Mouse (Mus musculus): ENCODE data around the gene Calr4. TPM values are rescaled to one million over a fixed set of nuclear protein-coding genes. Genes with fewer than 3 reads are reported as not detected.
A peak's percentile ranks its signal among the peaks of the same experiment; 100 is the strongest.

Calr4 gene
- polyA plus RNA-seq, 1 experiment from 2014 or later, result 0.38 TPM

DNA sequence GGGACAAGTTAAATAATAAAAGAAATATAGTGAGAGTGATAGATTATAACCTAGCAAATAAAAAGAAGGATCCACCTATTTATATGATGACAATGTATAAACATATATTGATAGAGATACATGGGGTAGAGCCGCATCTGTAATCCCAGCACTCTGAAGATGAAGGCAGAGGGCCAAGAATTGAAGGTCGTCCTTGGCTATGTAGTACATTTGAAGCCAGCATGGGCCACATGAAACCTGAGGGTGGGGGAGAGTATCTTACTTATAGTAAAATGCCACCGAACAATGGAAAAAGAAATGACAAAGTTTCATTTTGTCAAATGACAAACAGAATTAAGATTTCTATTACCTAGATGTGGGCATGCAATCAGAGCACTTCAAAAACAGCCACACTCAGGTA, 31.8 kb downstream of the Calr4 start:
- Histone ChIP-seq H3K4me3 (no peak overlapping the region), H3K27ac (replicated peaks) (no peak overlapping the region), H3K9me3 (no peaks in the 10 kb centered on the region), H3K36me3 (no peaks in the 10 kb centered on the region), H3K9ac (replicated peaks) (no peak overlapping the region), H3K4me1 (no peaks in the 10 kb centered on the region), H3K27me3 (no peaks in the 10 kb centered on the region), H3K4me2 (replicated peaks) (no peak overlapping the region)
- ATAC-seq (replicated peaks), result no peak
- WGBS, result 90% methylated on average over 3 of the region's 3 CpGs

DNA sequence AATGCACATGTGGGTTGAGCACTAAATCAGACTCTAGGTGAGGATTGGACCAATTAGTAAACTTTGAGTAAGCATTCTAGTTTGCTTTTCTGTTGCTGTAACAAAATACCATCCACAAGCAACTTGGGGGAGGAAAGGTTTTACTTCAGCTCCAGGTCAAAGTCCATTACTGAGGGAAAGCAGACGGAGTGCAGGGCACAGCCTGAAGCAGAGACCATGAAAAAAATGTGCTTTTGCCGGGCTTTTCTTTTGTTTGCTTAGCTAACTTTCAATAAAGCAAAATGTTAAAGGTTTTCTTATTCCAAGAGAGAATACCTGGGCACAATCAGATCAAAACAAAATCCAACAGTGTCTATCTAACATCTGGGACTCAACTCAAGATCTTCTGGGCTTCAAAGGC, 32.5 kb downstream of the Calr4 start:
- Histone ChIP-seq H3K27ac (replicated peaks) (no peak overlapping the region), H3K4me1 (no peaks in the 10 kb centered on the region), H3K4me2 (replicated peaks) (no peak overlapping the region), H3K27me3 (no peaks in the 10 kb centered on the region), H3K36me3 (no peaks in the 10 kb centered on the region), H3K4me3 (no peak overlapping the region), H3K9ac (replicated peaks) (no peak overlapping the region), H3K9me3 (no peaks in the 10 kb centered on the region)
- WGBS, result 70% methylated on average over 2 of the region's 2 CpGs
- no peak for ATAC-seq (replicated peaks)

DNA sequence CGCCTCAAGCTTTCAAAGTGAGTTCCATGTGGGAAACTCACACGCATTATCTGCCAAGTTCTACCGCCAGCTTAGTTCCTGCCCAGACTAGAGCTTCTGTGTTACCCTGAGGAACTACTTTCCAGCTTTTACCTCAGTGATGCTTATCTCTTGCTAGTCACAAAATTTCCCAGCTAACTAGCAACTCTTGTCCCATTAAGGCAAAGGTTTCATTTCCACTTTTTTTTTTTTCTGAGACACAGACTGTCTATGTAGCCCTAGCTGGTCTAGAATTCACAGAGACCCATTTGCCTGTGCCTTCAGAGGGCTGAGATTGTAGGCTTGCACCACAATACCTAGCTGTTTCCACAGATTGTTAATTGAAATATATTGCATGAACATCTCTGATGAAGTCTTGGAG, 33.2 kb downstream of the Calr4 start:
- Histone ChIP-seq H3K9me3 (no peaks in the 10 kb centered on the region), H3K4me2 (replicated peaks) (no peak overlapping the region), H3K4me3 (no peak overlapping the region), H3K9ac (replicated peaks) (no peak overlapping the region), H3K27me3 (no peaks in the 10 kb centered on the region), H3K27ac (replicated peaks) (no peak overlapping the region), H3K4me1 (no peaks in the 10 kb centered on the region), H3K36me3 (no peaks in the 10 kb centered on the region)
- ATAC-seq (replicated peaks), result no peak
- 87% methylated on average over 3 of the region's 3 CpGs for WGBS

DNA sequence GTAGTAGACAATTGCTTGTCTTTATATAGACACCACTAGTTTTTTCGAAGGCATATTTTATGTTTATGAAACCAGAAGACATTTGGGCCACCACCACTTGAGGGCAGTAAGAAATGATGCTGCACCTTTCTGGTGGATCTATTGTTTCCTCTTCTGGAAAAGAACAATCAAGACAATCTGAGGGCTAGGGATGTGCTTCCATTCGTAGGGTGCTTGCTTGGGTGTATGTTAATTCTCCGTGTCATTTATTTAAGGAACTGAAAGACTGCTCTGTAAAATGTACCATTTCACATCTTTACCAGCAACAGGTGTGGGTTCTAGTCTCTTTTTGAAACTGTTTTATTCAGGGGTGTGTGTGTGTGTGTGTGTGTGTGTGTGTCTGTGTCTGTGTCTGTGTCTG, 34.6 kb downstream of the Calr4 start:
- 81% methylated on average over 3 of the region's 3 CpGs for WGBS
- no peaks in the 10 kb centered on the region for H3K36me3 ChIP-seq
- H3K27ac ChIP-seq (replicated peaks), result no peak overlapping the region
- no peak overlapping the region for H3K4me3 ChIP-seq
- H3K4me2 ChIP-seq (replicated peaks), result no peak overlapping the region
- ATAC-seq (replicated peaks), result no peak
- no peaks in the 10 kb centered on the region for H3K4me1 ChIP-seq
- H3K9ac ChIP-seq (replicated peaks), result no peak overlapping the region
- no peaks in the 10 kb centered on the region for H3K27me3 ChIP-seq
- H3K9me3 ChIP-seq, result no peaks in the 10 kb centered on the region

DNA sequence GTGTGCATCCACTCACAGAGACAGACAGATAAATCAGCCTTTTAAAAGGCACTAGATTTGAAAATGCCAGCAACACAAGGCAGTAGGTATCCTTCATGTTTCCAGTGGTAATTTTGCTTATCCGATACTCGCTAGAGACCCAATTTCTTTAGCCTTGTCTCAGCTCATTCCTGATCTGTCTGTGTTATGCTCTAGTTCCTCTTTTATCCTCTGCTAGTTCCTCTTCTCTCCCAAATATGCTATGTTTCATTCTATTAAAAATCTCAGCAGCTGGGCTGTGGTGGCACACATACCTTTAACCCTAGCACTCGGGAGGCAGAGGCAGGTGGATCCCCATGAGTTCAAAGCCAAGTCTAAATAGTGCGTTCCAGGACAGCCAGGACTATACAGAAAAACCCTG, 37.5 kb downstream of the Calr4 start:
- Histone ChIP-seq H3K4me3 (no peak overlapping the region), H3K27me3 (no peaks in the 10 kb centered on the region), H3K4me2 (replicated peaks) (no peak overlapping the region), H3K9ac (replicated peaks) (no peak overlapping the region), H3K9me3 (no peaks in the 10 kb centered on the region), H3K27ac (replicated peaks) (no peak overlapping the region), H3K36me3 (no peaks in the 10 kb centered on the region), H3K4me1 (no peaks in the 10 kb centered on the region)
- no peak for ATAC-seq (replicated peaks)
- WGBS, result 94% methylated on average over 4 of the region's 4 CpGs

DNA sequence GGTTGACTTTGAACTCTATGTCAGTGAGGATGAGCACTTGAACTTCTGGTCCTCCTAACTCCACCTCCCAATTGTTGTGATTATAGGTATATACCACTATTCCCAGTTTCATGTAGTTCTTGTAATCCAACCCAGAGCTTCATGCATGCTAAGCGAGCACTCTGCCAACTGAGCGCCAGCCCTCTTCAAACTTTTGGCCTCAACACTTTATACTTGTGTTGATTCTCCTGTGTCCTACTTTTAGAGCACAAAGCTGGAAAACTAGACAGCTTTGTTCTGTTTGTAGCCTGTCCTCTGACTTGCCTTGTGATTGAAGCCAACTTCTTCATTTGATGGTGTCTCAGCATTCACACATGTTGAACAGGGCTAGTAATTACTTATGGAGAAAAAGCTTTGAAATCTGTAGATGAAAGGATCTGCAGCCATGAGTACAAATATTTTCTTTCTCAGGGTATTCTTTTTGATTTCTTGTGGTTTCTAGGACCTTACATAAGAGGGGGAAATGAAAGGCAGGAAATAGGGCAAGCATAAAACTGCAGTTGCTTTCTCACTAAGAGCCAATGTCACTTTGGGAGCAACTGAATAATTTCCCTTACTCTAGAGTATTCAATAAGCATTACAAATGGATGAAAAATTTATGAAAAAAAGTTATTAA, 39.4 kb downstream of the Calr4 start:
- no peak overlapping the region for H3K9ac ChIP-seq (replicated peaks)
- WGBS, result 86% methylated on average over 2 of the region's 2 CpGs
- no peak overlapping the region for H3K4me2 ChIP-seq (replicated peaks)
- H3K4me1 ChIP-seq, result no peaks in the 10 kb centered on the region
- no peak for ATAC-seq (replicated peaks)
- no peaks in the 10 kb centered on the region for H3K36me3 ChIP-seq
- no peak overlapping the region for H3K4me3 ChIP-seq
- no peaks in the 10 kb centered on the region for H3K27me3 ChIP-seq
- no peaks in the 10 kb centered on the region for H3K9me3 ChIP-seq
- no peak overlapping the region for H3K27ac ChIP-seq (replicated peaks)

DNA sequence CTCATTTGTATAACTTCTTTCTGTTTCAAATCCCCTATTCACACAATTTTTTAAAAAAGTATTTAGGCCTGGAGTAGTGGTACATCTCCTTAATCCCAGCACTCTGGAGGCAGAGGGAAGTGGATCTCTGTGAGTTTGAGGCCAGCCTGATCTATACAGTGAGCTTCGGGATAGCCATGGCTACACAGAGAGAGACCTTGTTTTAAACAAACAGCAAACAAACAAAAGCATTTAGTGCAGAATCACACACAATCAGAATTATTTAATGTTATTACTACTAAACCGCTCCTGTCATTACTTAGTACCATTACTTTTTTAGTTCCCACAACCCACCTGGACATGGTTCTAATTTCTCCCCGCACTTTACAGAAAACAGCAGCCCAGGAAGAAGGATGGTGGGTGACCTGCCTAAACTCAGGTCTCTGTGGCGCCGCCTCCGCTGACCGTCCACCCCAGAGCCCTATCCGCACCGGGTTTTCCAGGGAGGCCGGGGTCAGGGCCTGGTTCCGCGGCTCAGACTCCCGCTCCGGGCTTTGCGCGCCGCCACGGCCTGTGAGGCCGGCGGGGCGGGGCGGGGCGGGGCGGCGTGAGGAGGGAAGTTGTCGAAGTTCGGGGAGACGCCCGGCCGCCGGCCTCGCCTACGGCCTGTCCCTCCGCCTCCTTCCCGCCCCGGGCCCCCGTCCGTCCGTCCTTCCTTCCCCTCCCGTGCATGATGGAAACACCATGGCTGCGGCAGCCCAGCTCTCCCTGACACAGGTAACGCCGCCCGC, 45.6 kb downstream of the Calr4 start, which contains the start of gene Eps15:
Gene Eps15 (plus strand): TSS at position 580 of the 770 bp plus-strand sequence.
- H3K4me3 ChIP-seq, result peak within 1 kb of the TSS; percentile 90
- H3K27ac ChIP-seq (replicated peaks), result peak within 1 kb of the TSS; percentile 38; the same call in 1 of the 2 replicates
- peaks cover 7% of the 10 kb centered on the region; the same call in 1 of the 2 replicates for H3K4me1 ChIP-seq
- no peaks in the 10 kb centered on the region for H3K36me3 ChIP-seq
- no peaks in the 10 kb centered on the region for H3K9me3 ChIP-seq
- H3K4me2 ChIP-seq (replicated peaks), result peak within 1 kb of the TSS; percentile 88
- peak within 1 kb of the TSS; percentile 68 for H3K9ac ChIP-seq (replicated peaks)
- 3% methylated on average over 44 of the region's 44 CpGs for WGBS
- ATAC-seq (replicated peaks), result peak; percentile 95
- no peaks in the 10 kb centered on the region for H3K27me3 ChIP-seq

DNA sequence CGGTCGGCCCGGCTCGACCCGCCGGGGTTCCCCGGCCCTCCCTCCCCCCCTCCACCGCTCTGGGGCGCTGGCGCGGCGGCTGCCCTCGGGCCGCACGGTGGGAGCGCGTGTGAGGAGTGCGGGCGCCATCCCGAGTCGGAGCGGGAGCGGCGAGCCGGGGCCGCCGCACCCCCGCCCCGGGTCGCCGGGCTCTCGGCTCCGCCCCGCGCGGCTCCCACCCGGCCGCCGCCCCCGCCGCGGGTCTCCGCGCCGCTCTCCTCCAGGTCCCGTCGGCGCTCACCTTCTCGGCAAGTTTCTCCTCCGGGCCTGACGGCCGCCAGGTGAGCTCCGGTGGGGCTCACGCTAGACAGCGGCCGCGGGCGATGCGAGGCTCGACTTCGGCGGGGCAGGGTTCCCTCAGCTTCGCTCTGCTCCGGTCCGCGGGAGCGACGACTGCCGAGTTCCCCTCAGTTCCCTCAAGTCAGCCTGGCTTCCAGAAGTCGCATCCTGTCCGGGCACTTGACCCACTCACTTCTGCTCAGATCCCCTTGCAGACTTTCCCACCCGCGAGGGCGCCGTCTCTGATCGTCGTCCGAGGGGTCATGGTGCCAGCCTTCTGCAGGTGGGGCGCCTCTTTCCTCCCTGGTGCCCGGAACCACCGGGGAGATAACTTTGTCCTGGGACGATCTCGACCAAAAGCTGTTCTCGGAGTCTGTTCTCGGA, 46.3 kb downstream of the Calr4 start:
- Histone ChIP-seq H3K36me3 (no peaks in the 10 kb centered on the region), H3K27me3 (no peaks in the 10 kb centered on the region), H3K4me2 (replicated peaks) (peak overlapping the region; percentile 88), H3K4me3 (peak overlapping the region; percentile 90), H3K27ac (replicated peaks) (peak overlapping the region; percentile 38; the same call in 1 of the 2 replicates), H3K9me3 (no peaks in the 10 kb centered on the region), H3K9ac (replicated peaks) (peak overlapping the region; percentile 68), H3K4me1 (peaks cover 7% of the 10 kb centered on the region; the same call in 1 of the 2 replicates)
- ATAC-seq (replicated peaks), result peak; percentile 89
- under 1% methylated on average over 77 of the region's 85 CpGs for WGBS

DNA sequence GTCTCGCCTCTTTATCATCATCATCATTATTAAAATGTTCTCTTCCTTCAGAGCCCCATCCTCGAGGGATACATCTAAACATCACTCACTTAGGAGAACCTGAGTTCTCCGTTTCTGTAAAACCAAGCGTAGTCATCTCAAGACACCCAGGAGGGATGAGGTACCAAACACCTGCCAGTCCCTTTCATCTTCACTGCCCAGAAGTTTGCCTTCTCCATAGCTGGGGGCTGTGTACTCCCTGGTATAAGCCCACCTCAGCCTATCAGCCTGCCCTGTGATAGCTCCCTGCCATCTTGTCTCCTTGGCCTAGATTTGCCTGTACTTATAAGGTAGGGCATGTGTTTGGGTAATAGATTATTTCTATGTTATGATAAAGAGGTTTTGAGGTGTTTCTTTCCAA, 46.9 kb downstream of the Calr4 start:
- H3K36me3 ChIP-seq, result no peaks in the 10 kb centered on the region
- H3K27me3 ChIP-seq, result no peaks in the 10 kb centered on the region
- H3K4me3 ChIP-seq, result peak overlapping the region; percentile 90
- peak overlapping the region; percentile 88 for H3K4me2 ChIP-seq (replicated peaks)
- no peaks in the 10 kb centered on the region for H3K9me3 ChIP-seq
- ATAC-seq (replicated peaks), result no peak
- peak overlapping the region; percentile 68 for H3K9ac ChIP-seq (replicated peaks)
- WGBS, result 5% methylated on average over 4 of the region's 4 CpGs
- H3K4me1 ChIP-seq, result peaks cover 7% of the 10 kb centered on the region; the same call in 1 of the 2 replicates
- no peak overlapping the region for H3K27ac ChIP-seq (replicated peaks)

DNA sequence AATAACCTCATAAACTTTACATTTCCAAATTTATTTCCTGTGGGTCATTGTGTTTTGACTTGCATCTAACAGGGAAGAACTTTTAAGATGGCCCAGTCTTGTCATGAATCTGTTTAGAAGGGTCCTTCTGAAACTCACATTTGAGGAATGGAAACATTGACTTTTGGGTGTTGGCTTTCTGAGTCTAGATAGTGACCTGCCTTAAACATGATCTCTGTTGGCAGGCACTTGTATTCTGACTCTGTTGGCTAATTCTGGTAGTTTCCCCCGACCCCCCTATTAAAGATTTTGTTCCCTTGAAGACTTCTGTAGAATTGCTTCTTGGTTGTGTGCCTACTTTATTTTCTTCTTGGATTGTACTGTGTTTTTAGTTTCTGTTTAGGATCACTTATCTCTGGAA, 47.7 kb downstream of the Calr4 start:
- H3K4me2 ChIP-seq (replicated peaks), result no peak overlapping the region
- no peaks in the 10 kb centered on the region for H3K9me3 ChIP-seq
- ATAC-seq (replicated peaks), result no peak
- H3K4me3 ChIP-seq, result no peak overlapping the region
- H3K36me3 ChIP-seq, result no peaks in the 10 kb centered on the region
- H3K4me1 ChIP-seq, result peaks cover 7% of the 10 kb centered on the region; the same call in 1 of the 2 replicates
- no peak overlapping the region for H3K9ac ChIP-seq (replicated peaks)
- 70% methylated on average over 1 of the region's 1 CpGs for WGBS
- no peak overlapping the region for H3K27ac ChIP-seq (replicated peaks)
- no peaks in the 10 kb centered on the region for H3K27me3 ChIP-seq

DNA sequence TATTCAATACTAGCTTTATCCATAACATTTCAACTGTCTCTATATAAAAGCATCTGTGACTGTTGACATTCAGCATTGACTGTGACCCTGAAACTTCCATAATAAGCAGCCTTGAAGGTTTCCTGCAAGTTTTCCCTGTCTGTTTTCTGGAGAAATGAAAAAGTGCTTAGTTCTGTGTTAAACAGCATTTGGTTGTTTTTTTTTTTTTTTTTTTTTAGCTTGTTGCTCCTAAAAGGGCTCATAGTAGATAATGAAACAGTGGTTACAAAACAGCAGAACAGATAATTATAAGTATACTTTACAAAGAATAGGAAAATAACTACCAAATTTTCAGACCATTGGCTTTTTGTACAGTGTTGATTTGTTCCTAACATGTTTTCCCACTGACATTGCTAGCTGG, 60.3 kb downstream of the Calr4 start:
- H3K4me2 ChIP-seq (replicated peaks), result no peak overlapping the region
- no peak overlapping the region for H3K9ac ChIP-seq (replicated peaks)
- H3K4me3 ChIP-seq, result no peak overlapping the region
- ATAC-seq (replicated peaks), result no peak
- no peaks in the 10 kb centered on the region for H3K27me3 ChIP-seq
- no peaks in the 10 kb centered on the region for H3K36me3 ChIP-seq
- H3K4me1 ChIP-seq, result no peaks in the 10 kb centered on the region
- no peaks in the 10 kb centered on the region for H3K9me3 ChIP-seq
- H3K27ac ChIP-seq (replicated peaks), result no peak overlapping the region

DNA sequence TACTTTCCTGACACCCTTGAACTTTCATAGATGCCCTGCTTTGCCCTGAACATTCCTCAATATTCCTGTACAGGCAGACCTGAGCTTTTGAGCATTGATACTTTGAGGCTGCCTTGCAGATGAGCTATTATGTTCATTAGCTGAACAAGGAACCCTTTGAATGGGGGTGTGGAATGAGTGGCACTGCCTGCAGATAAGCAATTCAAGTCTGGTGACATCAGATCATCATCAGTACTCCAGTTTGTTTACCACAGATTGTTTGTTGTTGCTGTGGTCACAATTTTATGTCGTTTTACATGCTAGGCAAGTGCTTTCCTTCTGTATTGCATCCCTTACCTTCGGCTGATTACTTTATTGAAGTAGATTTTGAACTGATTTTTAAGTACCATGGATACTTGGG, 62.2 kb downstream of the Calr4 start:
- Histone ChIP-seq H3K4me1 (no peaks in the 10 kb centered on the region), H3K36me3 (no peaks in the 10 kb centered on the region), H3K9ac (replicated peaks) (no peak overlapping the region), H3K4me3 (no peak overlapping the region), H3K4me2 (replicated peaks) (no peak overlapping the region), H3K27ac (replicated peaks) (no peak overlapping the region), H3K9me3 (no peaks in the 10 kb centered on the region), H3K27me3 (no peaks in the 10 kb centered on the region)
- ATAC-seq (replicated peaks), result no peak
- 73% methylated on average over 2 of the region's 2 CpGs for whole genome bisulfite sequencing
